Mouse (Mus musculus) C2C12 (cell line): ENCODE data around the gene Bag3.

Experiments
- CTCF ChIP-seq: IDR thresholded peaks from one replicate; pipeline ENCODE4 v1.5.1; 2011; ENCODE audit not compliant: control insufficient read depth, insufficient read depth, insufficient read length
- FOSL1 ChIP-seq: IDR thresholded peaks from one replicate; pipeline ENCODE4 v1.8.0; 2011; ENCODE audit warnings: mild to moderate bottlenecking, low read length; ENCODE audit not compliant: poor library complexity, insufficient read depth, severe bottlenecking
- MAX ChIP-seq: IDR thresholded peaks from one replicate; pipeline ENCODE4 v1.6.1; 2011; ENCODE audit warnings: mild to moderate bottlenecking, control low read depth
- MYOG ChIP-seq: IDR thresholded peaks from one replicate; pipeline ENCODE4 v1.6.1; 2011; ENCODE audit not compliant: control insufficient read depth, insufficient read length; ENCODE audit errors: extremely low read depth
- USF1 ChIP-seq: IDR thresholded peaks from one replicate; pipeline ENCODE4 v1.6.1; 2011; ENCODE audit warnings: low read depth, mild to moderate bottlenecking, control low read depth, moderate library complexity

- TF ChIP-seq MAX (no peak), CTCF (no peak), MYOG (no peak), FOSL1 (no peak), USF1 (no peak)
Measured at GRCm38 (mm10) chr7:128528596-128528995, 5.2 kb downstream of the Bag3 start.
